Mouse (Mus musculus) left cerebral cortex, adult 11 months (tissue): ENCODE measurements around the gene Mycbpap.

Source experiments
- DNase-seq: peaks from one replicate; pipeline ENCODE4 v3.0.0; 2022; ENCODE audit warnings: low spot score

Mycbpap gene

DNA sequence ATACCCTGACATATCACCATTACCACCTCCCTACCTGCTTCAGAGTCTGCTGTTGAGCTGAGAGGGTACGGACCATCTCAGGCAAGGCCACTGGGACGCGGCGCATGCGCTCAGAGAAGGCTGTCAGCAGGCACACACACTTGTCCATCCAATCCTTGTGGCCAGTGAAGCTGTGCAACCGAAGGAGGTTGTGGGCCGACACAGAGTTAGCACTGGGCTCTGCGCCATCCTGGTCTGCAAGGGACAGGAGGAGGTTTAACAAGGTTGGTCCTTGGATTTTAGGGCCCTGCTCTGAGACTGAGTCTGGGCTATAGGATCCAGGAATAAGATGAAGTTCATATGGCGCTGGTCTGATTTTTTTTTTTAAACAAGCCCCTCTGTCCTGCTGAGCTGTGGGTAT lies 41.2 kb downstream of the Mycbpap start:
- no peak for DNase-seq

- no peak for DNase-seq
Observed at GRCm38 (mm10) chr11:94477651-94478050, 43.9 kb downstream of the Mycbpap start.

- DNase-seq = no peak
Observed at GRCm38 (mm10) chr11:94475722-94476121, 45.8 kb downstream of the Mycbpap start.

GRCm38 (mm10) chr11:94474544-94474910 lies 47.0 kb downstream of the Mycbpap start:
- no peak for DNase-seq

- DNase-seq = peak; percentile 76
Observed at GRCm38 (mm10) chr11:94473707-94474543, 47.6 kb downstream of the Mycbpap start, which contains the start of gene Cacna1g. TSS of gene Cacna1g (minus strand) at chr11:94474198.

- no peak for DNase-seq
Observed at GRCm38 (mm10) chr11:94472916-94473706, 48.4 kb downstream of the Mycbpap start.

DNA sequence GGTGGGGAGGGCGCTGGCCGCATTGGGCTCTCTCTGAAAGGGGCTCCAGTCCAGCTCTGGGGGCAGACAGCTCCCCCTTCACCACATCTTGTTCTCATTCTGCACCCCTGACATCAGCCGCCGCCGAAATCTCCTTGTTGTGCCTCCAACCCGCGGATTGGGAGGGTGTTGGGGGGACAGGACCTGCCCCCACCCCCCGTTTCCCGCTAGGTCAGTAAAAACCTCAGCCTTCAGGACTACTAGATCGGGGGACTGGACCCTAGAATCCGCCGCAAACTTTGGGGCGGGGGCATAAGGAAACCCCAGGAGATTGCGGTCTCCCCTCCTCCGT lies 49.0 kb downstream of the Mycbpap start:
- DNase-seq = no peak

GRCm38 (mm10) chr11:94471740-94472584 lies 49.6 kb downstream of the Mycbpap start:
- DNase-seq = no peak

DNA sequence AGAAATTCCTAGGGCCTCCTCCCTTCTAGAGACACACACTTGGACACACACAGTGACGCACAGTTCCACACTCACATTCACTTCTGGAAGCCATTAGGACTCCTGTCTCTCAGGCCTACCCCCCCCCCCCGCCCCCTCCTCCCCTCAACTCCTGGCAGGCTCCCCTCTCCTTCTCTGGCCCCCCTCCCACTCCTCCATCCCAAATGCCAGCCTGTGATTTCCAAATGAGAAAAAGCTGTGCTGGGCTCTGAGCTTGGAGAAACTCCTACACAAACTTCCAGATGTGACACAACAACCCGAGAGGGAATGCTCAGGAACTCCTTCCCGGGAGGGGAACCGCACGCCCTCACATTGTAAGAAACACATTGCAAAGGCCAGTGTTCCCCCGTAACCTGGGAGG lies 51.2 kb downstream of the Mycbpap start:
- DNase-seq = no peak

DNA sequence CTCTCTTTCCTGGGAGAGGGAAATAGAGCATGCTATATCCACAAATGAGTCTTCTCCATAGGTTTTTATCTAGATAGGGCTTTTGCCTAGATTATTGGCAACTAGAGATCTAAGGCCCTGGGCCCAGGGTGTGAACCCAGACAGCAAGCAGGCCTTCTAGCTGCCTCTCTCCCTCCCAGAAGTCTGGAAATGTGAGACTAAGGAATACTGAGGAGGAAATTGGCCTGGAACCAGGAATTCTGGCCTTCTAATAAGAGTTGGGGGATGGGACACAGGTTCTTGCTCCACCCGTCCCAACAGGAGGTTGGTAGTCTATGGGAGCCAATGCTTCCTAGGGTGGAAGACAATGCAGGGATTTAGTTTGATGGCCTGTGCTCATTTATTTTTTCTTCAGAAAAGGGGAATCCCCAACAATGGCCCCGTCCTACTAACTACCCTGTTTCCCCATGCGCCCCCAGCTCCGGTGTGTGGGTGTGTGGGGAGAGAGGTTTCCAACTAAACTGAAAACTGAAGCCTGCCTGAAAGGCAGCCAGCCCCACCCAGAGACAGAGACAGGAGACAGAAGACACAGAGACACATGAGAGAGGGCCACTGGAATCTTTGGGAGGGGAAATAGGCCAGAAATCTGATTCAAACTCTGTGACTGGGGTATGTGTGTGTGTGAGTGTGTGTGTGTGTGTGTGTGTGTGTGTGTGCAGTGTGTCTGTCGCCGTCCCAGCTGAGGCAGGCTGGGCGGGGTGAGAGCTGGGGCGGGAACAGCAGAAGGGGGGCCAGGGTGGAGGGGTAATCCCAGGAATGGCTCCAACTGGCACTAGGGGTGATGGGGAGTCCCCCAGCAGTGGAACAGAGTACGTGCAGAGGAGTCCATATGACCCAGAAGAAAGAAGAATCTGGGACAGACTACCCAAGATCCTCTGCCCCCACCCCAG lies 52.1 kb downstream of the Mycbpap start:
- DNase-seq = no peak

- peak; percentile 64 for DNase-seq
Observed at GRCm38 (mm10) chr11:94468582-94469064, 52.9 kb downstream of the Mycbpap start.

GRCm38 (mm10) chr11:94466333-94466855 lies 55.1 kb downstream of the Mycbpap start:
- DNase-seq = no peak

GRCm38 (mm10) chr11:94464170-94464569 lies 57.4 kb downstream of the Mycbpap start:
- DNase-seq = no peak

DNA sequence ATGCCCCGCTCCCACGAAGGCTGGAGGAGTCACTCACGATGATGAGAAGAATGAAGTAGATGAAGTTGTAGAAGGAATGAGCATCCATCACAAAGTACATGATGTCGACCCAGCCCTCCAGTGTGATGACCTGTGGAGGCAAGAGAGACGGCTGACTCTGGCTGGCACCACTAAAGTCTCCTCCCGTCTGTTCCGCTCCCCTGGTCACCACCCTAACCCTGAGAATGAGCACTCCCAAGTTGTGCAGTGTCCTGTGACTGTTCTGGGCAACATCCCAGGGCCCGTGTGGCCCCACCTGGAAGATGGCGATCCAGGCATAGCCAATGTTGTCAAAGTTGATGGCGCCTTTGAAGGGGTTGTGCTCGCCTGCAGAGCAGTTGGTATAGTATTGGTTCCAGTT lies 59.7 kb downstream of the Mycbpap start:
- DNase-seq = no peak

DNA sequence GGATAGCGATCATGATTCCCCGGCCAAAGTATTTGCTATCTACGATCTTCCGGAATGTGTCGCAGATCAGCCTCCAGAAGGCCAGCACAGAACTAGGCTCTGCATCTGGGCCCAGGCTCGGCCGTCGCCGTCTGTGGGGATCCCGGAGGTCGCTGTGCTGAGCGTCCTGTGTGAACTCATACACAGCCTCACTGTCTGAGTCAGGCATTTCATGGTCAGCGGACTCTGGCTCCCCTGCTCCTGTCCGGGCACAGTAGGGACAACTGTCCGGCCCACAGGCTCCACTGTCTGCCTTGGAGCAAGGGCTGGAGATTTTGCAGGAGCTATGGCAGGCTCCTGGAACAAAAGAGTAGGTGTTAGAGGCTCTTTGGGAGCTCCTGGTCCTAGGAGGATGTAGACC lies 64.5 kb downstream of the Mycbpap start:
- no peak for DNase-seq

- DNase-seq = no peak
Observed at GRCm38 (mm10) chr11:94456347-94456746, 65.2 kb downstream of the Mycbpap start.

DNA sequence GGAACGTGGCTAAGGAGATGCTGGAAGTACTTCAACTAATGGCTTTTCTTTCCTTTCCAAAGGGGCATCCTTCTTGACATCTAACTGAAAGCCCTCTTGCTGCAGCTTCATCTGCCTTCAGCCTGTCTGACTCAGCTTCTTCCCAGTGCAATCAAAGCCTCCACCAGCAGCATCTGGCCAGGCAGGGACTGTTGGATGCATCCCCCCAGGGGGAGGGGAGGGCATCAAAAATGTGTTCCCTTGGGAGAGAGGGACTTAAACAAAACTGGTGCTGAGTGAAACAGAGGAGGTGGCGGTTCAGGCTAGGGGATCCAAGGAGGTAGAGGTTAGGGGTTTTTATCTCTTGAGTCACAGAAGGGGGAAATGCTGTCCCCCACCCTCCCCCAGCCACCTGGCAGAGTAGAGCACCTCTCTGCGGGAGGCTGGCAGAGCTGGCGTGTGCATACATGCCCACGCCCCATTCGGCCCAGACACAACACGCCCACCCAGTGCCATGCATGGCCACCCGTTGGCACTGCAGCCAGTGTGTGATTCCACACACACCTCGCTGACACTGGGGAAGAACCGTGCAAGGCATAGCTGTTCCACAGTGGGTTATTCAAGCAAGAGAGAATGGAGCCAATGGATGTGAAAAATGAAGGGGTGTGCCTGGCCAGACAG lies 66.3 kb downstream of the Mycbpap start:
- no peak for DNase-seq

GRCm38 (mm10) chr11:94454756-94455155 lies 66.8 kb downstream of the Mycbpap start:
- DNase-seq = no peak
